Mouse (Mus musculus): ENCODE results near the gene Dennd5b.

- no peak for TF ChIP-seq POLR2A (IDR thresholded peaks at IDR 0.05; ENCODE audit: extremely low read depth, insufficient read depth, low read length)
- TF ChIP-seq CTCF (IDR thresholded peaks at IDR 0.05; ENCODE audit: low read depth, low read length) = no peak
These were observed 8.0 kb downstream of the Dennd5b start for GRCm38 (mm10) chr6:149093465-149093864.
